Mouse (Mus musculus) MEL (cell line): ENCODE measurements around the gene Trp53i13. TPM values are rescaled to one million over a fixed set of nuclear protein-coding genes. Genes with fewer than 3 reads are reported as not detected.
A peak's percentile ranks its signal among the peaks of the same experiment; 100 is the strongest.

ENCODE experiments used
- DNase-seq: peaks from one replicate; pipeline ENCODE4 v3.0.0; 2011; ENCODE audit warnings: low read depth, low spot score
- H3K27ac ChIP-seq: 2 replicates; pipeline ENCODE4 v1.5.1; 2012; ENCODE audit warnings: low read depth, mild to moderate bottlenecking, control low read depth, low read length, moderate library complexity; ENCODE audit not compliant: control insufficient read depth
- H3K27me3 ChIP-seq, 2 experiments: fragments of 150-350 bp in 1 of 2; sonication (generic) in 1 of 2; 2 replicates each; pipeline ENCODE4 v1.6.1; 2012; ENCODE audit warnings: low read length in 2 of 2, mild to moderate bottlenecking in 2 of 2, improper control_type of control experiment in 1 of 2, moderate library complexity in 1 of 2; ENCODE audit not compliant: insufficient read depth in 2 of 2, control insufficient read depth in 1 of 2
- H3K36me3 ChIP-seq, 2 experiments: 2 replicates each; pipeline ENCODE4 v1.6.1; 2012 to 2014; ENCODE audit warnings: low read length in 2 of 2, improper control_type of control experiment in 1 of 2, inconsistent platforms in 1 of 2, mild to moderate bottlenecking in 1 of 2; ENCODE audit not compliant: insufficient read depth in 2 of 2, control insufficient read depth in 1 of 2
- H3K4me1 ChIP-seq, 2 experiments: fragments of 150-350 bp in 1 of 2; sonication (generic) in 1 of 2; 2 replicates each; pipeline ENCODE4 v1.6.1; 2012; ENCODE audit warnings: low read length in 2 of 2, improper control_type of control experiment in 1 of 2, mild to moderate bottlenecking in 1 of 2; ENCODE audit not compliant: insufficient read depth in 2 of 2, control insufficient read depth in 1 of 2
- H3K4me3 ChIP-seq, 2 experiments: fragments of 150-350 bp in 1 of 2; sonication (generic) in 1 of 2; 2 replicates each; pipeline ENCODE4 v1.5.1; 2012; ENCODE audit warnings: low read depth in 2 of 2, low read length in 2 of 2, mild to moderate bottlenecking in 2 of 2, moderate library complexity in 2 of 2, control low read depth in 1 of 2, improper control_type of control experiment in 1 of 2; ENCODE audit not compliant: control insufficient read depth in 1 of 2, insufficient read depth in 1 of 2
- H3K79me2 ChIP-seq: 2 replicates; pipeline ENCODE4 v1.6.1; 2012; ENCODE audit warnings: mild to moderate bottlenecking, low read length, moderate library complexity; ENCODE audit not compliant: control insufficient read depth, poor library complexity, insufficient read depth
- H3K9ac ChIP-seq: 2 replicates; pipeline ENCODE4 v1.6.1; 2012; ENCODE audit warnings: low read depth, mild to moderate bottlenecking, control low read depth, low read length, moderate library complexity; ENCODE audit not compliant: control insufficient read depth, poor library complexity, severe bottlenecking
- H3K9me3 ChIP-seq: fragments of 150-350 bp; sonication (generic); replicated peaks from 2 replicates; pipeline ENCODE4 v1.6.1; 2012; ENCODE audit warnings: mild to moderate bottlenecking, low read length, improper control_type of control experiment, moderate library complexity; ENCODE audit not compliant: insufficient read depth
- BHLHE40 ChIP-seq: IDR thresholded peaks from 2 replicates; pipeline ENCODE4 v1.6.1; 2012; ENCODE audit warnings: low read depth, mild to moderate bottlenecking, inconsistent platforms, low read length, improper control_type of control experiment, borderline replicate concordance
- CHD1 ChIP-seq: IDR thresholded peaks from 2 replicates; pipeline ENCODE4 v1.6.1; 2012; ENCODE audit warnings: low read depth, mild to moderate bottlenecking, inconsistent platforms, low read length, improper control_type of control experiment
- CHD2 ChIP-seq: IDR thresholded peaks from 2 replicates; pipeline ENCODE4 v1.6.1; 2011; ENCODE audit warnings: low read length, improper control_type of control experiment
- ELF1 ChIP-seq: IDR thresholded peaks from 2 replicates; pipeline ENCODE4 v1.6.1; 2014; ENCODE audit warnings: low read depth, mild to moderate bottlenecking, inconsistent platforms, low read length, improper control_type of control experiment, moderate library complexity
- ETS1 ChIP-seq: IDR thresholded peaks from 2 replicates; pipeline ENCODE4 v1.6.1; 2012; ENCODE audit warnings: low read depth, mild to moderate bottlenecking, inconsistent platforms, low read length, improper control_type of control experiment, moderate library complexity
- GABPA ChIP-seq: IDR thresholded peaks from 2 replicates; pipeline ENCODE4 v1.6.1; 2012; ENCODE audit warnings: low read depth, mild to moderate bottlenecking, inconsistent platforms, low read length, improper control_type of control experiment, moderate library complexity
- GATA1 ChIP-seq: IDR thresholded peaks from 2 replicates; pipeline ENCODE4 v1.6.1; 2011; ENCODE audit warnings: low read depth, low read length, improper control_type of control experiment
- HCFC1 ChIP-seq: IDR thresholded peaks from 2 replicates; pipeline ENCODE4 v1.6.1; 2012; ENCODE audit warnings: low read depth, mild to moderate bottlenecking, inconsistent platforms, low read length, improper control_type of control experiment, moderate library complexity
- MAFK ChIP-seq: IDR thresholded peaks from 2 replicates; pipeline ENCODE4 v1.6.1; 2011; ENCODE audit warnings: low read depth, mild to moderate bottlenecking, low read length, improper control_type of control experiment, borderline replicate concordance
- MAX ChIP-seq: IDR thresholded peaks from 2 replicates; pipeline ENCODE4 v1.6.1; 2011; ENCODE audit warnings: low read length, improper control_type of control experiment
- MAZ ChIP-seq: IDR thresholded peaks from 2 replicates; pipeline ENCODE4 v1.6.1; 2012; ENCODE audit warnings: low read depth, mild to moderate bottlenecking, inconsistent platforms, low read length, improper control_type of control experiment
- MEF2A ChIP-seq: IDR thresholded peaks from 2 replicates; pipeline ENCODE4 v1.6.1; 2014; ENCODE audit warnings: low read depth, mild to moderate bottlenecking, inconsistent platforms, low read length, improper control_type of control experiment; ENCODE audit not compliant: poor library complexity, insufficient replicate concordance, severe bottlenecking; ENCODE audit errors: extremely low read depth
- MXI1 ChIP-seq: IDR thresholded peaks from 2 replicates; pipeline ENCODE4 v1.6.1; 2011; ENCODE audit warnings: mild to moderate bottlenecking, low read depth, low read length, improper control_type of control experiment
- MYB ChIP-seq: IDR thresholded peaks from 2 replicates; pipeline ENCODE4 v1.6.1; 2011; ENCODE audit warnings: mild to moderate bottlenecking, low read depth, low read length, improper control_type of control experiment
- MYC ChIP-seq: IDR thresholded peaks from 2 replicates; pipeline ENCODE4 v1.6.1; 2011; ENCODE audit warnings: low read depth, mild to moderate bottlenecking, low read length, improper control_type of control experiment, moderate library complexity
- NRF1 ChIP-seq: IDR thresholded peaks from 2 replicates; pipeline ENCODE4 v1.6.1; 2014; ENCODE audit warnings: low read depth, mild to moderate bottlenecking, inconsistent platforms, low read length, improper control_type of control experiment, moderate library complexity; ENCODE audit not compliant: poor library complexity, insufficient read depth, severe bottlenecking
- POLR2A ChIP-seq, 2 experiments: IDR thresholded peaks; 2 replicates each; pipeline ENCODE4 v1.6.1; 2011 to 2012; ENCODE audit warnings: low read length in 2 of 2, mild to moderate bottlenecking in 2 of 2, control low read depth in 1 of 2, improper control_type of control experiment in 1 of 2, low read depth in 1 of 2, moderate library complexity in 1 of 2; ENCODE audit not compliant: control insufficient read depth in 1 of 2, insufficient read depth in 1 of 2, poor library complexity in 1 of 2
- POLR2AphosphoS5 ChIP-seq: IDR thresholded peaks from 2 replicates; pipeline ENCODE4 v1.6.1; 2012; ENCODE audit warnings: low read depth, borderline replicate concordance, mild to moderate bottlenecking, inconsistent platforms, low read length, moderate library complexity, mixed read lengths
- RCOR1 ChIP-seq: IDR thresholded peaks from 2 replicates; pipeline ENCODE4 v1.6.1; 2012; ENCODE audit warnings: low read depth, mild to moderate bottlenecking, inconsistent platforms, low read length, improper control_type of control experiment
- SIN3A ChIP-seq: IDR thresholded peaks from 2 replicates; pipeline ENCODE4 v1.6.1; 2012; ENCODE audit warnings: low read length, improper control_type of control experiment, inconsistent platforms
- SMC3 ChIP-seq: IDR thresholded peaks from 2 replicates; pipeline ENCODE4 v1.6.1; 2011; ENCODE audit warnings: low read depth, low read length, improper control_type of control experiment
- TBP ChIP-seq: IDR thresholded peaks from 2 replicates; pipeline ENCODE4 v1.8.0; 2011; ENCODE audit warnings: low read depth, low read length, improper control_type of control experiment
- TCF12 ChIP-seq: IDR thresholded peaks from 2 replicates; pipeline ENCODE4 v1.6.1; 2014; ENCODE audit warnings: low read depth, mild to moderate bottlenecking, inconsistent platforms, low read length, improper control_type of control experiment, moderate library complexity
- UBTF ChIP-seq: IDR thresholded peaks from 2 replicates; pipeline ENCODE4 v1.6.1; 2012; ENCODE audit warnings: low read depth, mild to moderate bottlenecking, inconsistent platforms, low read length, improper control_type of control experiment, moderate library complexity, borderline replicate concordance; ENCODE audit not compliant: insufficient read depth
- USF1 ChIP-seq: IDR thresholded peaks from 2 replicates; pipeline ENCODE4 v1.6.1; 2014; ENCODE audit warnings: low read depth, mild to moderate bottlenecking, inconsistent platforms, low read length, improper control_type of control experiment, moderate library complexity
- USF2 ChIP-seq, 2 experiments: IDR thresholded peaks; 2 replicates each; pipeline ENCODE4 v1.6.1; 2011 to 2012; ENCODE audit warnings: improper control_type of control experiment in 2 of 2, low read length in 2 of 2, borderline replicate concordance in 1 of 2, inconsistent platforms in 1 of 2, low read depth in 1 of 2, mild to moderate bottlenecking in 1 of 2; ENCODE audit not compliant: insufficient read depth in 1 of 2
- ZNF384 ChIP-seq: IDR thresholded peaks from 2 replicates; pipeline ENCODE4 v1.6.1; 2012; ENCODE audit warnings: low read depth, mild to moderate bottlenecking, inconsistent platforms, low read length, improper control_type of control experiment
- polyA plus RNA-seq, 2 experiments: library from polyadenylated mRNA; stranded (reverse) in 1 of 2; unstranded in 1 of 2; fragments of >175 nt in 1 of 2; fragments of >200 nt in 1 of 2; gene quantifications; 2 replicates each; pipeline versions ENCODE4 v1.2.1 to v1.2.4; 2012; ENCODE audit warnings: low replicate concordance in 2 of 2, low read depth in 1 of 2; ENCODE audit not compliant: insufficient read length in 2 of 2, insufficient read depth in 1 of 2, missing spikeins in 1 of 2
- total RNA-seq: library from RNA; depleted of rRNA; stranded (reverse); fragments of 300-350 nt; gene quantifications from 2 replicates; pipeline ENCODE4 v1.2.3, GENCODE M21; 2012

The Trp53i13 gene
- total and polyA plus RNA-seq, 3 experiments = 6.0 to 12.3 TPM; not detected in 1

- Histone ChIP-seq H3K9me3 (no peaks in the 10 kb centered on the region), H3K4me1 (peaks cover 2 to 34% of the 10 kb centered on the region in 2 experiments; a peak in 3 of 4 replicates), H3K9ac (peak overlapping the region; percentile 93), H3K79me2 (peaks cover 58% of the 10 kb centered on the region), H3K27me3 (no peaks in the 10 kb centered on the region), H3K36me3 (peaks cover 0 to 25% of the 10 kb centered on the region in 2 experiments; a peak in 2 of 4 replicates), H3K27ac (peak overlapping the region; percentile 96), H3K4me3 (peak overlapping the region; percentile 86 to 90)
- peak; percentile 90 for DNase-seq
- TF ChIP-seq MXI1 (peak; percentile 98), ETS1 (0 out of 2 replicates have a peak, but pooled peaks have one; percentile 45), POLR2AphosphoS5 (no peak), SIN3A (peak; percentile 86), MAZ (0 out of 2 replicates have a peak, but pooled peaks have one; percentile 57), CHD2 (peak; percentile 38; the same call in 1 of the 2 replicates), NRF1 (peak; percentile 76), HCFC1 (peak; percentile 61), CHD1 (peak; percentile 74; the same call in 1 of the 2 replicates), MAFK (no peak), SMC3 (no peak), BHLHE40 (peak; percentile 72), MYB (no peak), TBP (0 out of 2 replicates have a peak, but pooled peaks have one; percentile 9), MAX (peak; percentile 97), USF2 (IDR thresholded peaks at IDR 0.05; ENCODE audit: borderline replicate concordance in 1 of 2, insufficient read depth in 1 of 2, low read depth in 1 of 2, low read length in 2 of 2) (no peak), UBTF (0 out of 2 replicates have a peak, but pooled peaks have one; percentile 17), MEF2A (no peak), GABPA (no peak), USF1 (peak; percentile 73), TCF12 (no peak), ZNF384 (no peak), ELF1 (no peak), GATA1 (no peak), POLR2A (IDR thresholded peaks at IDR 0.05; ENCODE audit: control insufficient read depth in 1 of 2, insufficient read depth in 1 of 2, low read depth in 1 of 2, low read length in 2 of 2, poor library complexity in 1 of 2) (0 out of 4 replicates have a peak, but pooled peaks of 1 of the 2 experiments have one; percentile 16), RCOR1 (no peak), MYC (peak; percentile 99)
These were observed 23.4 kb downstream of the Trp53i13 start for GRCm38 (mm10) chr11:77492311-77492871.
